Mouse (Mus musculus) kidney, embryonic 14.5 days (tissue): Measurements from ENCODE around the gene Tead3. TPM values are rescaled to one million over a fixed set of nuclear protein-coding genes. Genes with fewer than 3 reads are reported as not detected.

Experiments
- ATAC-seq: fragments of 200-750 bp; cut with Nextera tagmentation; 2 replicates; pipeline ENCODE4 v1.8.0; 2017; ENCODE audit warnings: moderate number of reproducible peaks, mild to moderate bottlenecking, moderate TSS enrichment, moderate library complexity; ENCODE audit not compliant: low FRiP score, low TSS enrichment
- H3K27ac ChIP-seq: fragments of 300-500 bp; sonication (generic); 2 replicates; pipeline ENCODE4 v1.5.1; 2014; ENCODE audit warnings: low read depth, mild to moderate bottlenecking, low read length, moderate library complexity, mixed read lengths
- H3K27me3 ChIP-seq: fragments of 300-500 bp; sonication (generic); 2 replicates; pipeline ENCODE4 v1.6.1; 2014; ENCODE audit warnings: mild to moderate bottlenecking, low read length; ENCODE audit not compliant: control insufficient read depth, insufficient read depth
- H3K36me3 ChIP-seq: fragments of 300-500 bp; sonication (generic); 2 replicates; pipeline ENCODE4 v1.6.1; 2014; ENCODE audit warnings: low read length, mixed read lengths; ENCODE audit not compliant: control insufficient read depth, insufficient read depth
- H3K4me1 ChIP-seq: fragments of 300-500 bp; sonication (generic); 2 replicates; pipeline ENCODE4 v1.6.1; 2014; ENCODE audit warnings: low read length, mixed read lengths; ENCODE audit not compliant: control insufficient read depth, insufficient read depth
- H3K4me2 ChIP-seq: fragments of 300-500 bp; sonication (generic); replicated peaks from 2 replicates; pipeline ENCODE4 v1.6.1; 2014; ENCODE audit warnings: low read depth, mild to moderate bottlenecking, low read length
- H3K4me3 ChIP-seq: fragments of 300-500 bp; sonication (generic); 2 replicates; pipeline ENCODE4 v1.5.1; 2014; ENCODE audit warnings: mild to moderate bottlenecking, low read length
- H3K9ac ChIP-seq: fragments of 300-500 bp; sonication (generic); 2 replicates; pipeline ENCODE4 v1.6.1; 2014; ENCODE audit warnings: low read depth, mild to moderate bottlenecking, low read length, moderate library complexity
- H3K9me3 ChIP-seq: fragments of 300-500 bp; sonication (generic); 2 replicates; pipeline ENCODE4 v1.6.1; 2016; ENCODE audit warnings: low read length; ENCODE audit not compliant: control insufficient read depth
- WGBS: fragments of 180-500 bp; shearing (Covaris S2); extraction: QIAGEN DNeasy Blood & Tissue Kit; methylation state at CpG from one replicate; pipeline ENCODE4 v1.1.7; 2014; 5-methylcytosine and 5-hydroxymethylcytosine counted together
- polyA plus RNA-seq: library from polyadenylated mRNA; unstranded; fragments of >200 nt; fragmentation: Nextera tagmentation; extraction: Ambion mirVana; gene quantifications from 2 replicates; pipeline ENCODE4 v1.2.1, GENCODE M21; 2014

The Tead3 gene
- polyA plus RNA-seq, 1 experiment from 2014 or later = 10.9 TPM

DNA sequence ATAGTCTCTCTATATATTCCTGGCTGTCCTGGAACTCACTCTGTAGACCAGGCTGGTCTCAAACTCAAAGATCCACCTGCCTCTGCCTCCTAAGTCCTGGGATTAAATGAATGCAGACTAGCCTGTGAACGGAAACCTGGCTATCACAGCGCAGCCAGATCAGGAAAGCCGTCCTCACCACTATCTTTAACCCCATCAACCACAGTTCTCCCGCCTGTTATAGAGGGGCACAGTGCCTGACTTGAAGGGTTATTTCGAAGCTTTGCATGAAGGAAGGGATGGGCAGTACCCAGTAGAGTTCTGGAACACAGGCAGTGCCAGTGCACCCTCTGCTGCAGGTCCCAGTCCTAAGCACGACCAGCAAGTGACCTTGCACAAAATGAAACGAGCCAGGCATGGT lies 59.3 kb downstream of the Tead3 start:
- Histone ChIP-seq H3K9me3 (no peaks in the 10 kb centered on the region; the same call in 1 of the 2 replicates), H3K4me3 (no peak overlapping the region), H3K9ac (no peak overlapping the region), H3K4me2 (no peak overlapping the region), H3K27me3 (no peaks in the 10 kb centered on the region), H3K36me3 (no peaks in the 10 kb centered on the region), H3K4me1 (peaks cover 22% of the 10 kb centered on the region), H3K27ac (no peak overlapping the region)
- WGBS = 82% methylated on average over 7 of the region's 7 CpGs
- ATAC-seq = no peak

DNA sequence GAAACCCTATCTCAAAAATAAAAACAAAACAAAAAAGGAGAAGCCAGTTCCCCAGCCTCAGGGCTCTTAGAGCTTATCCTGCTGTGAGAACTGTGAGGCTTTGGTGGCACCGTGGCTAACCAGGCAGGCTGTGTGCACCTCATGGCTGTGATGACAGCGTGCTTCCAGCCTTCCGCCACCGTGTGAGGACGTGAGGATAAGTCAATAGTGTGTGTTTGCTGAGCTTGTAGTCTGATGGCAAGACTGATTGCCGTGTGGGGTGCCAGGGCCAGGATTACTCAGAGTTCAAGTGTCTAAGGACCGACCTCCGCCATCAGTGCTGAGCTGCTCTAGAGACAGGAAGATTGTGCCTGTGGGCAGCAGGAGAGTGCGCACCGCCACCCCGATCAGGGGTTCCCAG lies 59.9 kb downstream of the Tead3 start:
- H3K9ac ChIP-seq = no peak overlapping the region
- H3K4me1 ChIP-seq = peaks cover 29% of the 10 kb centered on the region
- H3K36me3 ChIP-seq = no peaks in the 10 kb centered on the region
- H3K9me3 ChIP-seq = no peaks in the 10 kb centered on the region; the same call in 1 of the 2 replicates
- H3K27me3 ChIP-seq = no peaks in the 10 kb centered on the region
- no peak overlapping the region for H3K4me2 ChIP-seq
- ATAC-seq = no peak
- no peak overlapping the region for H3K4me3 ChIP-seq
- H3K27ac ChIP-seq = no peak overlapping the region
- WGBS = 75% methylated on average over 11 of the region's 11 CpGs

- no peak overlapping the region for H3K4me3 ChIP-seq
- no peak overlapping the region for H3K9ac ChIP-seq
- no peaks in the 10 kb centered on the region for H3K36me3 ChIP-seq
- no peak for ATAC-seq
- 81% methylated on average over 3 of the region's 3 CpGs for WGBS
- no peaks in the 10 kb centered on the region for H3K27me3 ChIP-seq
- H3K27ac ChIP-seq = no peak overlapping the region
- H3K4me2 ChIP-seq = no peak overlapping the region
- peaks cover 31% of the 10 kb centered on the region for H3K4me1 ChIP-seq
- H3K9me3 ChIP-seq = no peaks in the 10 kb centered on the region; the same call in 1 of the 2 replicates
Measured at GRCm38 (mm10) chr17:28290262-28290661, 60.4 kb downstream of the Tead3 start.

GRCm38 (mm10) chr17:28287980-28288379 lies 62.6 kb downstream of the Tead3 start:
- peaks cover 37% of the 10 kb centered on the region for H3K4me1 ChIP-seq
- no peak for ATAC-seq
- H3K4me2 ChIP-seq = no peak overlapping the region
- no peaks in the 10 kb centered on the region for H3K27me3 ChIP-seq
- no peaks in the 10 kb centered on the region; the same call in 1 of the 2 replicates for H3K9me3 ChIP-seq
- H3K9ac ChIP-seq = no peak overlapping the region
- no peak overlapping the region for H3K27ac ChIP-seq
- H3K36me3 ChIP-seq = no peaks in the 10 kb centered on the region
- no peak overlapping the region for H3K4me3 ChIP-seq
- 63% methylated on average over 5 of the region's 5 CpGs for WGBS

DNA sequence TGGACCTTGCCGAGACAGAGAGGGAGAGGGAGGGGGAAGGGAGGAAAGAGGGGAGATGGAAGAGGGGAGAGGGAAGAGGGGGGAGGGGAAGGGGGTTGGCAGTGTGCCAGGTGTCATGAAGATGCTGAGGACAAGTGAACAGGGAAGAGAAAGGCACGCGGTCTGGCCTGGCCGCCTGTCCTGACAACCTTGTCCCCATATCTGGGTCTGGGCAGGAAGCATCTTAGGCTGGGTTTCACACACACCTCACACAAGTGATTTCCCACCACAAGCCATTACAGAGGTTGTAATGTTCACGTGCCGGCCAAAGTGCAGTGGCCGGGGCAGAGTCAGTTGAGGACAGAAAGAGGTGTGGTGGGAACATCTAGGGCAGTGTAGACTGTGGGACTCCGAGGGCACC lies 63.0 kb downstream of the Tead3 start:
- Histone ChIP-seq H3K4me3 (no peak overlapping the region), H3K27ac (no peak overlapping the region), H3K4me2 (no peak overlapping the region), H3K4me1 (peaks cover 37% of the 10 kb centered on the region), H3K27me3 (no peaks in the 10 kb centered on the region), H3K9ac (no peak overlapping the region), H3K9me3 (no peaks in the 10 kb centered on the region; the same call in 1 of the 2 replicates), H3K36me3 (no peaks in the 10 kb centered on the region)
- WGBS = 67% methylated on average over 8 of the region's 8 CpGs
- ATAC-seq = no peak

DNA sequence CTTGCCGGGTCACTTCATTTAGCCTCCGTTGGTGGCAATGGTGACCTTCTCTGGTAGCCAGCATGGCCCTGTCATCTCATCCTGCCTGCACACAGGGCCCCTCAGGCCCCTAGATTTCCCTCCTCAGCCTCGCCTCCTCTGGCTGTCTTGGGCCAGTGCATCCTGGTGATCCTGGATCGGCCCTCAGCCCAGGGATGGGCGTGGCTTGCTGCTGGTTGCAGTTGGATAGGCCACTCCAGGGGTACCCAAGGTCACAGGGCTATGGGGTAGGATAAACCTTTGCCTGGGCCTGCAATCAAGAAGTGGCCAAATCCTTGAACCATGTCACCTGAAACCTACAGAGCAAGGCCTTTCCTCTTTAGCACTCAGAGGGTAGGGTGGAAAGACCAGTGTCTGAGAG lies 63.7 kb downstream of the Tead3 start:
- ATAC-seq = peak; percentile 30; the same call in 1 of the 2 replicates
- Histone ChIP-seq H3K9ac (no peak overlapping the region), H3K9me3 (no peaks in the 10 kb centered on the region), H3K36me3 (no peaks in the 10 kb centered on the region), H3K4me1 (peaks cover 37% of the 10 kb centered on the region), H3K27me3 (no peaks in the 10 kb centered on the region), H3K27ac (no peak overlapping the region), H3K4me3 (no peak overlapping the region), H3K4me2 (no peak overlapping the region)
- 25% methylated on average over 5 of the region's 5 CpGs for WGBS

GRCm38 (mm10) chr17:28286133-28286532 lies 64.5 kb downstream of the Tead3 start:
- H3K9me3 ChIP-seq = no peaks in the 10 kb centered on the region
- H3K27me3 ChIP-seq = no peaks in the 10 kb centered on the region
- peaks cover 42% of the 10 kb centered on the region for H3K4me1 ChIP-seq
- no peak overlapping the region for H3K4me2 ChIP-seq
- WGBS = 59% methylated on average over 10 of the region's 10 CpGs
- 0 out of 2 replicates have a peak overlapping the region, but pooled peaks have one; percentile 14 for H3K27ac ChIP-seq
- H3K36me3 ChIP-seq = no peaks in the 10 kb centered on the region
- ATAC-seq = 0 out of 2 replicates have a peak, but pooled peaks have one; percentile 2
- H3K9ac ChIP-seq = 0 out of 2 replicates have a peak overlapping the region, but pooled peaks have one; percentile 40
- H3K4me3 ChIP-seq = no peak overlapping the region

- Histone ChIP-seq H3K9me3 (no peaks in the 10 kb centered on the region), H3K4me2 (no peak overlapping the region), H3K27ac (no peak overlapping the region), H3K4me3 (no peak overlapping the region), H3K4me1 (peaks cover 65% of the 10 kb centered on the region), H3K36me3 (no peaks in the 10 kb centered on the region), H3K9ac (no peak overlapping the region), H3K27me3 (no peaks in the 10 kb centered on the region)
- no peak for ATAC-seq
- 78% methylated on average over 10 of the region's 10 CpGs for WGBS
Measured at GRCm38 (mm10) chr17:28283199-28283598, 67.4 kb downstream of the Tead3 start.

- ATAC-seq = no peak
- 93% methylated on average over 7 of the region's 7 CpGs for WGBS
- no peak overlapping the region for H3K4me3 ChIP-seq
- H3K4me1 ChIP-seq = peaks cover 62% of the 10 kb centered on the region
- H3K9ac ChIP-seq = no peak overlapping the region
- no peaks in the 10 kb centered on the region for H3K9me3 ChIP-seq
- H3K27me3 ChIP-seq = no peaks in the 10 kb centered on the region
- H3K4me2 ChIP-seq = no peak overlapping the region
- no peaks in the 10 kb centered on the region for H3K36me3 ChIP-seq
- H3K27ac ChIP-seq = no peak overlapping the region
Measured at GRCm38 (mm10) chr17:28281866-28282441, 68.7 kb downstream of the Tead3 start.
